Mouse (Mus musculus) gonadal fat pad, adult 2 months (tissue): Measurements from ENCODE around the gene Hand2. TPM values are rescaled to one million over a fixed set of nuclear protein-coding genes. Genes with fewer than 3 reads are reported as not detected.

Experiments
- DNase-seq: peaks from one replicate; pipeline ENCODE4 v3.0.0-alpha.2; 2012; ENCODE audit warnings: low read depth
- polyA plus RNA-seq: library from polyadenylated mRNA; depleted of rRNA; stranded (reverse); fragments of >200 nt; gene quantifications from 2 replicates; pipeline ENCODE4 v1.2.3, GENCODE M21; 2012

Gene Hand2
- polyA plus RNA-seq, 1 experiment: 0.45 TPM

- no peak for DNase-seq
Measured at GRCm38 (mm10) chr8:57342386-57343090, 21.8 kb downstream of the Hand2 start.

GRCm38 (mm10) chr8:57343731-57344315, 23.0 kb downstream of the Hand2 start:
- DNase-seq: no peak

GRCm38 (mm10) chr8:57344956-57345870, 24.4 kb downstream of the Hand2 start:
- no peak for DNase-seq

GRCm38 (mm10) chr8:57346371-57346770, 25.6 kb downstream of the Hand2 start:
- DNase-seq: no peak

GRCm38 (mm10) chr8:57347141-57347540, 26.4 kb downstream of the Hand2 start:
- no peak for DNase-seq

- DNase-seq: no peak
Measured at GRCm38 (mm10) chr8:57348251-57348650, 27.5 kb downstream of the Hand2 start.

GRCm38 (mm10) chr8:57348866-57349520, 28.2 kb downstream of the Hand2 start:
- DNase-seq: no peak

GRCm38 (mm10) chr8:57351861-57352260, 31.1 kb downstream of the Hand2 start:
- no peak for DNase-seq

- no peak for DNase-seq
Measured at GRCm38 (mm10) chr8:57353346-57354305, 32.8 kb downstream of the Hand2 start.

GRCm38 (mm10) chr8:57354876-57355275, 34.1 kb downstream of the Hand2 start:
- no peak for DNase-seq

GRCm38 (mm10) chr8:57356529-57357325, 35.9 kb downstream of the Hand2 start:
- DNase-seq: no peak

GRCm38 (mm10) chr8:57360493-57360892, 39.7 kb downstream of the Hand2 start:
- DNase-seq: no peak

- DNase-seq: no peak
Measured at GRCm38 (mm10) chr8:57361003-57361805, 40.4 kb downstream of the Hand2 start.

GRCm38 (mm10) chr8:57362881-57363280, 42.1 kb downstream of the Hand2 start:
- DNase-seq: no peak

- no peak for DNase-seq
Measured at GRCm38 (mm10) chr8:57374044-57374443, 53.3 kb downstream of the Hand2 start.
